32 mouse cellular contexts compared by ENCODE assay signal in the genomic region with DNA sequence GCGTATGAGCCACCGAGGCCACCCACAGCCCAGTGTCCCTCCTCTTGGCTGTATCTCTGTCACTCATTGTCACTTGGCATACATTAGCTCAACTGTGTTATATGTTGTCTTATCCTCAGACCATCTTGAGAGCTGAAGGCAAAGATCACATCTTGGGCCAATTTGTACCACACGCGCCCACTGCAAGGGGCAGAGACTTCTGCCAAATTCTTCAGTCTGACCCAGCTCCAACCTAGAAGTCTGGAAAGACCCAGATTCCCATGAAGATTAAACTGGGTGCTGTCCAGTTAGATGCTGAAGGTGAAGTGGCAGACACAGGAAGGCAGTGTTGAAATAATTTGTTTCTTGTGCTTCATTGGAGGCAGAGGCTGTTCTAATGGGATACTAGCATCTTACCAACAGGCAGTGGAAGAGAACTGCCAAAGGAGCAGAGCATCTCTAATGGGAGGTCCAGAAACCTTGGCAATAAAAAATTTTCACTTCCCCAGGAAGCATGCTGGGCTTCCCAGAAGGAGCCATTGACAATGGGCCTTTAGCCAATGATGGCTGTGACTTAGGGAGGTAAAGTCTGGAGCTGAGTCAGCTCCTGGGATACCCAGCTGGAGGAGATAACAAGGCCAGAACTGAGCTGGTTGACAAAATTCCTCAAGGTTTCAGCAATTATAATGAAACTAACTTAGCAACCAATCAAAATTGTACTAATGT. TPM values are rescaled to one million over a fixed set of nuclear protein-coding genes. Genes with fewer than 3 reads are reported as not detected.
"Had no signal": no experiment of that assay in that cellular context is flagged by ENCODE, and none has a peak within 500 bp of the region (broad histone marks: within the 10 kb centered on the region; RNA-seq: fewer than 3 reads in every experiment).

No protein-coding gene starts in this region.

- H3K9me3 ChIP-seq: heart, embryonic 10.5 days; heart, embryonic 12.5 days; hindbrain, embryonic 10.5 days; hindbrain, embryonic 12.5 days; intestine, embryonic 15.5 days; limb, embryonic 10.5 days; limb, embryonic 12.5 days; liver, embryonic 13.5 days; liver, embryonic 15.5 days had no signal

- H3K36me3 ChIP-seq: heart, embryonic 10.5 days; heart, embryonic 12.5 days; hindbrain, embryonic 10.5 days; hindbrain, embryonic 12.5 days; intestine, embryonic 15.5 days; limb, embryonic 10.5 days; limb, embryonic 12.5 days; liver, embryonic 13.5 days; liver, embryonic 15.5 days had no signal

- H3K4me3 ChIP-seq: gastrocnemius, adult 2 months; heart, embryonic 10.5 days; heart, embryonic 12.5 days; hindbrain, embryonic 10.5 days; hindbrain, embryonic 12.5 days; intestine, embryonic 15.5 days; layer of hippocampus, adult 2 months; left cerebral cortex, adult 2 months; limb, embryonic 10.5 days; limb, embryonic 12.5 days; liver, embryonic 13.5 days; liver, embryonic 15.5 days had no signal

- DNase-seq: gastrocnemius, adult 2 months; gastrocnemius, postnatal 10 days; gastrocnemius, postnatal 25 days; heart, adult 18-20 months; heart, postnatal 10 days; heart, postnatal 4 days; kidney, adult 18-20 months; kidney, adult 8-10 months; kidney, postnatal 10 days; kidney, postnatal 25 days; kidney, postnatal 4 days; liver; liver, embryonic 13.5 days had no signal

- H3K9ac ChIP-seq: heart, embryonic 12.5 days; hindbrain, embryonic 12.5 days; hindbrain, embryonic 14.5 days; intestine, embryonic 15.5 days; limb, embryonic 12.5 days; liver, embryonic 13.5 days; liver, embryonic 15.5 days had no signal

- ATAC-seq: hindbrain, embryonic 16.5 days; inflammation-experienced regulatory T-cells, adult 6 months; intestine, embryonic 15.5 days; intestine, postnatal 0 days had no signal

- H3K27ac ChIP-seq: gastrocnemius, adult 2 months; heart, embryonic 10.5 days; hindbrain, embryonic 10.5 days; hindbrain, embryonic 12.5 days; hindbrain, embryonic 14.5 days; intestine, embryonic 15.5 days; layer of hippocampus, adult 2 months; left cerebral cortex, adult 2 months; limb, embryonic 10.5 days; limb, embryonic 12.5 days; liver, embryonic 13.5 days; liver, embryonic 15.5 days had no signal

- H3K4me2 ChIP-seq: heart, embryonic 12.5 days; hindbrain, embryonic 12.5 days; hindbrain, embryonic 14.5 days; intestine, embryonic 15.5 days; limb, embryonic 12.5 days; liver, embryonic 11.5 days; liver, embryonic 13.5 days; liver, embryonic 15.5 days had no signal

RNA-seq across cellular contexts. Expression of a gene that starts 9.0 kb away (rescaled TPM):
- polyA plus RNA-seq: heart, embryonic 10.5 days; heart, embryonic 12.5 days; heart, embryonic 14.5 days; heart, embryonic 16.5 days; inflammation-experienced regulatory T-cells, adult 6 months; kidney, embryonic 14.5 days; kidney, embryonic 16.5 days; limb, embryonic 10.5 days; limb, embryonic 12.5 days; liver, embryonic 11.5 days; liver, embryonic 13.5 days; liver, embryonic 15.5 days had no signal
